Mouse (Mus musculus): Measurements from ENCODE around the gene Srrm1. TPM values are rescaled to one million over a fixed set of nuclear protein-coding genes. Genes with fewer than 3 reads are reported as not detected.

The Srrm1 gene
- polyA plus RNA-seq (2015; fragmentation: Nextera tagmentation; extraction: Ambion mirVana): 207 and 214 TPM in 2 replicates

- Histone ChIP-seq H3K9ac (peak within 1 kb of the TSS; percentile 96), H3K4me1 (peaks cover 21% of the 10 kb centered on the region), H3K9me3 (no peaks in the 10 kb centered on the region), H3K36me3 (peaks cover 10% of the 10 kb centered on the region), H3K4me2 (peak within 1 kb of the TSS; percentile 63), H3K27me3 (no peaks in the 10 kb centered on the region), H3K4me3 (peak within 1 kb of the TSS; percentile 87), H3K27ac (peak within 1 kb of the TSS; percentile 98)
- WGBS: under 1% methylated on average over 69 of the region's 69 CpGs
- ATAC-seq (ENCODE audit: insufficient number of reproducible peaks, low FRiP score, low TSS enrichment, low read depth): peak; percentile 93
These were observed at the start of gene Srrm1 for GRCm38 (mm10) chr4:135353066-135353793. TSS of gene Srrm1 (minus strand) at chr4:135353321.

GRCm38 (mm10) chr4:135401881-135402280 is 48.8 kb upstream of the Srrm1 start:
- no peak overlapping the region for H3K9ac ChIP-seq

GRCm38 (mm10) chr4:135397991-135398390 is 44.9 kb upstream of the Srrm1 start, which contains the start of gene Ncmap:
TSS of gene Ncmap (minus strand) at chr4:135398227.
- peak within 1 kb of the TSS; percentile 39 for H3K4me3 ChIP-seq
- 0 out of 2 replicates have a peak within 1 kb of the TSS, but pooled peaks have one; percentile 1 for H3K9ac ChIP-seq
- H3K4me2 ChIP-seq: peak within 1 kb of the TSS; percentile 68
- H3K9me3 ChIP-seq: no peaks in the 10 kb centered on the region
- H3K4me1 ChIP-seq: peaks cover 19% of the 10 kb centered on the region
- no peaks in the 10 kb centered on the region for H3K36me3 ChIP-seq
- ATAC-seq (ENCODE audit: insufficient number of reproducible peaks, low FRiP score, low TSS enrichment, low read depth): no peak
- H3K27me3 ChIP-seq: peaks cover 32% of the 10 kb centered on the region
- WGBS: under 1% methylated on average over 29 of the region's 29 CpGs
- no peak within 1 kb of the TSS for H3K27ac ChIP-seq

More at GRCm38 (mm10) chr4:135401881-135402280, 48.8 kb upstream of the Srrm1 start:
- Histone ChIP-seq H3K9me3 (no peaks in the 10 kb centered on the region), H3K4me3 (no peak overlapping the region), H3K4me2 (no peak overlapping the region), H3K27ac (no peak overlapping the region), H3K4me1 (peaks cover 14% of the 10 kb centered on the region), H3K27me3 (peaks cover 23% of the 10 kb centered on the region), H3K36me3 (no peaks in the 10 kb centered on the region)
- no peak for ATAC-seq (ENCODE audit: insufficient number of reproducible peaks, low FRiP score, low TSS enrichment, low read depth)
- 26% methylated on average over 7 of the region's 7 CpGs for WGBS

- Histone ChIP-seq H3K27me3 (peaks cover 32% of the 10 kb centered on the region), H3K4me1 (peaks cover 19% of the 10 kb centered on the region), H3K27ac (no peak overlapping the region), H3K9ac (0 out of 2 replicates have a peak overlapping the region, but pooled peaks have one; percentile 1), H3K9me3 (no peaks in the 10 kb centered on the region), H3K4me2 (peak overlapping the region; percentile 68), H3K4me3 (peak overlapping the region; percentile 39), H3K36me3 (no peaks in the 10 kb centered on the region)
- 5% methylated on average over 16 of the region's 16 CpGs for WGBS
- no peak for ATAC-seq (ENCODE audit: insufficient number of reproducible peaks, low FRiP score, low TSS enrichment, low read depth)
These were observed 44.4 kb upstream of the Srrm1 start for GRCm38 (mm10) chr4:135397551-135397950.

DNA sequence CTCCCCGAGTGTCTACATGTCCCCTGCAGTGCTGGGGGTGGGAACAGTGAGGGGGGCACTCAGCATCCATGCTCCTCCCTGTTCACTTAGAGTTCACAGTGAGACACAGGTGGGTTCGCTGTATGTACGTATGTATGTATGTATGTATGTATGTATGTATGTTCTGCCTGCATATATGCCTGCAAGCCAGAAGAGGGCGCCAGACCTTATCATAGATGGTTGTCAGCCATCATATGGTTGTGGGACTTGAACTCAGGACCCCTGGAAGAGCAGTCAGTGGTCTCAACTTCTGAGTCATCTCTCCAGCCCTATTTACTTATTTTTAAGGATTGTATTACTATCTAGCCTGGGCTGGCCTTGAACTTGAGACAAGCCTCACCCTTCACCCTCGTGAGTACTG is 43.2 kb upstream of the Srrm1 start:
- peaks cover 32% of the 10 kb centered on the region for H3K27me3 ChIP-seq
- H3K9me3 ChIP-seq: no peaks in the 10 kb centered on the region
- no peak overlapping the region for H3K4me3 ChIP-seq
- no peak overlapping the region for H3K9ac ChIP-seq
- 84% methylated on average over 5 of the region's 5 CpGs for WGBS
- H3K4me1 ChIP-seq: peaks cover 19% of the 10 kb centered on the region
- H3K27ac ChIP-seq: no peak overlapping the region
- no peaks in the 10 kb centered on the region for H3K36me3 ChIP-seq
- H3K4me2 ChIP-seq: no peak overlapping the region
- ATAC-seq (ENCODE audit: insufficient number of reproducible peaks, low FRiP score, low TSS enrichment, low read depth): no peak

- no peaks in the 10 kb centered on the region for H3K9me3 ChIP-seq
- H3K9ac ChIP-seq: no peak overlapping the region
- peaks cover 32% of the 10 kb centered on the region for H3K27me3 ChIP-seq
- H3K4me2 ChIP-seq: no peak overlapping the region
- no peak for ATAC-seq (ENCODE audit: insufficient number of reproducible peaks, low FRiP score, low TSS enrichment, low read depth)
- H3K27ac ChIP-seq: no peak overlapping the region
- peaks cover 23% of the 10 kb centered on the region for H3K4me1 ChIP-seq
- WGBS: 57% methylated on average over 4 of the region's 4 CpGs
- no peak overlapping the region for H3K4me3 ChIP-seq
- H3K36me3 ChIP-seq: no peaks in the 10 kb centered on the region
These were observed 42.3 kb upstream of the Srrm1 start for GRCm38 (mm10) chr4:135395375-135395774.

DNA sequence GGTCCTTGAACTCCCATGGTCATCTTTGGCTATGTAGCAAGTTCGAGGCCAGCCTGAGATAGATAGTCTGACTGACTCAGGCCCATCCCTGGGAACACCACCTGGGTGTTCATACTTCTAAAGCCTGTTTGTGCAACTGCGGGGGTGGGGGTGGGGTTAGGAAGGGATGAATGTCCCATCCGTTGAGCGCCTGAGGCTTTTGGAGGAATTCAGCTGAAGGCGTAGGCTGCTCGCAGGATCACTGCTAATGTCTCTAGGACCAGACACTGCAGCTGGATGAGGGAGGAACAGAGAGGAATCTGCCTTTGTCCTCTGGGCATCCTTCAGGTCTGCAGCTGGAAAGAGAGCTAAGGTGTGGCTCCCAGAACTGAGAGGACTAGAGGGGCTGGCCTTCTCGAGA is 41.5 kb upstream of the Srrm1 start:
- H3K4me2 ChIP-seq: no peak overlapping the region
- H3K9ac ChIP-seq: no peak overlapping the region
- no peaks in the 10 kb centered on the region for H3K36me3 ChIP-seq
- no peak overlapping the region for H3K27ac ChIP-seq
- H3K4me1 ChIP-seq: peaks cover 23% of the 10 kb centered on the region
- ATAC-seq (ENCODE audit: insufficient number of reproducible peaks, low FRiP score, low TSS enrichment, low read depth): no peak
- WGBS: 74% methylated on average over 7 of the region's 7 CpGs
- peaks cover 32% of the 10 kb centered on the region for H3K27me3 ChIP-seq
- no peak overlapping the region for H3K4me3 ChIP-seq
- no peaks in the 10 kb centered on the region for H3K9me3 ChIP-seq

GRCm38 (mm10) chr4:135393381-135393780 is 40.3 kb upstream of the Srrm1 start:
- 70% methylated on average over 6 of the region's 6 CpGs for WGBS
- Histone ChIP-seq H3K4me3 (no peak overlapping the region), H3K4me2 (no peak overlapping the region), H3K36me3 (no peaks in the 10 kb centered on the region), H3K4me1 (peaks cover 20% of the 10 kb centered on the region), H3K9me3 (no peaks in the 10 kb centered on the region), H3K27ac (no peak overlapping the region), H3K9ac (no peak overlapping the region), H3K27me3 (peaks cover 25% of the 10 kb centered on the region)
- ATAC-seq (ENCODE audit: insufficient number of reproducible peaks, low FRiP score, low TSS enrichment, low read depth): no peak

- Histone ChIP-seq H3K9ac (no peak overlapping the region), H3K27me3 (peaks cover 19% of the 10 kb centered on the region), H3K27ac (no peak overlapping the region), H3K4me2 (no peak overlapping the region), H3K36me3 (no peaks in the 10 kb centered on the region), H3K9me3 (no peaks in the 10 kb centered on the region), H3K4me3 (no peak overlapping the region), H3K4me1 (peaks cover 14% of the 10 kb centered on the region)
- ATAC-seq (ENCODE audit: insufficient number of reproducible peaks, low FRiP score, low TSS enrichment, low read depth): no peak
- 83% methylated on average over 3 of the region's 3 CpGs for WGBS
These were observed 39.7 kb upstream of the Srrm1 start for GRCm38 (mm10) chr4:135392801-135393200.

DNA sequence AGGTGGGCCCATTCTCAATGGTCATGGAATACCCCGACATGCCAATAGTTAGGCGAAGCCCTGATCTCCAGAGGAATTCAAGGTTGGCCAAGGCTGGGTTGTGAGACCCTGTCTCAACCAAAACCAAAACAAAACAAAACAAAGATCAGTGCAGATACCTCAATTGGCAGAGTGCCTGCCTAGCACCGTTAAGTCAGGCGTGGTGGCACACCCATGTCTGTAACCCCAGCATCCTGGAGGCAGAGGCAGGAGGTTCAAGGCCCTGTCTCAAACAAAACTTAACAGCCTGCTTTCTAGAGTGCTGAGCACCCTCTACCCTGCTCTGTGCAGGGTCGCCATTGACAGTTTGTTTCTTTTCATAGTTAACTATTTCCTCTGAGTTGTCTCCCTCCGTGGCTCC is 37.9 kb upstream of the Srrm1 start:
- H3K27ac ChIP-seq: no peak overlapping the region
- H3K4me2 ChIP-seq: no peak overlapping the region
- H3K9ac ChIP-seq: no peak overlapping the region
- 0 out of 2 replicates have a peak, but pooled peaks cover 10% of the 10 kb centered on the region for H3K4me1 ChIP-seq
- no peak for ATAC-seq (ENCODE audit: insufficient number of reproducible peaks, low FRiP score, low TSS enrichment, low read depth)
- WGBS: 62% methylated on average over 6 of the region's 6 CpGs
- peaks cover 2% of the 10 kb centered on the region; the same call in 1 of the 2 replicates for H3K27me3 ChIP-seq
- no peaks in the 10 kb centered on the region for H3K36me3 ChIP-seq
- H3K9me3 ChIP-seq: no peaks in the 10 kb centered on the region
- H3K4me3 ChIP-seq: no peak overlapping the region

DNA sequence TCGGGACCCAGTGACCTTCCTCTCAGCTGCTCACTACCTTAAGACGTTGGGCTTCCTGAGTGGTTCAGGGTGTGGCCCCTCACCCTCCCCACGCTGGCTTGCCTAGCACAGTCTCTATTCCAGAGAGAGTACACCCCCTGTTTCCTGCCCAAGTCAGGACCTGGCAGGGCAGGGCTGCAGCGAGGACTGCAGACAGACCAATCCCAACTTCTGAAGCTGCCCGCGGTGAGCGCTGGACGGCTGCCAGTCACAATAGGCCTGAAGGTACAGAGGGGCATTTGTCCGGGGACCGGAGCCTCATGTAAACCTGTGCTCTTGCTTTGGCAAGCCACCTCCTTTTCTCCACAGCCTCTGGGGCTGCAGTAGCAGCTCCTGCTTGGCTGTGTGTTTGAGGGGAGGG is 32.5 kb upstream of the Srrm1 start:
- Histone ChIP-seq H3K36me3 (no peaks in the 10 kb centered on the region), H3K4me3 (0 out of 2 replicates have a peak overlapping the region, but pooled peaks have one; percentile 11), H3K27ac (peak overlapping the region; percentile 24; the same call in 1 of the 2 replicates), H3K4me1 (peaks cover 18% of the 10 kb centered on the region), H3K9ac (no peak overlapping the region), H3K9me3 (no peaks in the 10 kb centered on the region), H3K4me2 (peak overlapping the region; percentile 10; the same call in 1 of the 2 replicates), H3K27me3 (peaks cover 6% of the 10 kb centered on the region; the same call in 1 of the 2 replicates)
- WGBS: 32% methylated on average over 10 of the region's 10 CpGs
- ATAC-seq (ENCODE audit: insufficient number of reproducible peaks, low FRiP score, low TSS enrichment, low read depth): peak; percentile 81

DNA sequence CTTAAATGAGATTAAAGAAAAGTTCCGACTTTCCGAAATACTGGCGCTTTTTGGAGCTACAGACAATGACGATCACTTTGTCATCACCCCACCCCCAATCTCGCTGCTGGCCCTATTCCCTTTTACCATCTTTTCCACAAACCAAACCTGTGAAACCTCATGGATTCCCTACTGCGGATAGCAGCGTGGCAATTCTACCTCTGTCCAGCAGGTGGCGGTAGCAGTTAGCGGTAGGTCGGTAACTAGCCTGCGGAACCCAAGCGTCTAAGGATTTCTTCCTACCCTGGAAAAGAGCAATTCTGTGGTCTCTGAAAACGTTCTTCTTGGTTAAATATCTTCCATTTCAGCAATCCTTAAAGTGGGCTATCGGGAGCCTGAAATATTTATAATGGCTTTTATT is 29.2 kb upstream of the Srrm1 start:
- 3% methylated on average over 14 of the region's 14 CpGs for WGBS
- no peak overlapping the region for H3K4me2 ChIP-seq
- ATAC-seq (ENCODE audit: insufficient number of reproducible peaks, low FRiP score, low TSS enrichment, low read depth): no peak
- no peaks in the 10 kb centered on the region for H3K9me3 ChIP-seq
- H3K27ac ChIP-seq: no peak overlapping the region
- peaks cover 18% of the 10 kb centered on the region for H3K4me1 ChIP-seq
- peaks cover 6% of the 10 kb centered on the region; the same call in 1 of the 2 replicates for H3K27me3 ChIP-seq
- no peak overlapping the region for H3K4me3 ChIP-seq
- H3K9ac ChIP-seq: no peak overlapping the region
- H3K36me3 ChIP-seq: no peaks in the 10 kb centered on the region

All from limb, embryonic 15.5 days (tissue).